Mouse (Mus musculus): ENCODE measurements at regions not wholly inside any gene's neighbourhood (a gene's known extent, or its start where the extent isn't known, plus 50 kb on each side); places are given as distances from the start of the nearest gene placed in this dataset.

- Histone ChIP-seq H3K4me1 (ENCODE audit: control insufficient read depth, insufficient read depth, low read length) (no peaks in the 10 kb centered on the region), H3K27ac (ENCODE audit: insufficient read depth, low read depth, low read length) (no peak overlapping the region), H3K4me3 (ENCODE audit: insufficient read depth, low read length) (no peak overlapping the region)
- no peak for TF ChIP-seq POLR2A (IDR thresholded peaks at IDR 0.05; ENCODE audit: borderline replicate concordance, low read depth, low read length)
- TF ChIP-seq CTCF (IDR thresholded peaks at IDR 0.05; ENCODE audit: low read depth, low read length), result no peak
These were observed 301.7 kb downstream of the Med10 start for GRCm38 (mm10) chr13:70103903-70104302.

GRCm38 (mm10) chr13:70115576-70115975 is 313.4 kb downstream of the Med10 start:
- no peak for TF ChIP-seq POLR2A (IDR thresholded peaks at IDR 0.05; ENCODE audit: borderline replicate concordance, low read depth, low read length)
- TF ChIP-seq CTCF (IDR thresholded peaks at IDR 0.05; ENCODE audit: low read depth, low read length), result no peak
- Histone ChIP-seq H3K4me3 (ENCODE audit: insufficient read depth, low read length) (no peak overlapping the region), H3K27ac (ENCODE audit: insufficient read depth, low read depth, low read length) (no peak overlapping the region), H3K4me1 (ENCODE audit: control insufficient read depth, insufficient read depth, low read length) (no peaks in the 10 kb centered on the region)

- H3K27ac ChIP-seq (ENCODE audit: insufficient read depth, low read depth, low read length), result no peak overlapping the region
- H3K4me1 ChIP-seq (ENCODE audit: control insufficient read depth, insufficient read depth, low read length), result no peaks in the 10 kb centered on the region
- TF ChIP-seq POLR2A (IDR thresholded peaks at IDR 0.05; ENCODE audit: borderline replicate concordance, low read depth, low read length), result no peak
- no peak for TF ChIP-seq CTCF (IDR thresholded peaks at IDR 0.05; ENCODE audit: low read depth, low read length)
These were observed 322.8 kb downstream of the Med10 start for GRCm38 (mm10) chr13:70124860-70125545.

GRCm38 (mm10) chr13:70127310-70127709 is 325.1 kb downstream of the Med10 start:
- TF ChIP-seq CTCF (IDR thresholded peaks at IDR 0.05; ENCODE audit: low read depth, low read length) (no peak), POLR2A (IDR thresholded peaks at IDR 0.05; ENCODE audit: borderline replicate concordance, low read depth, low read length) (no peak)
- no peaks in the 10 kb centered on the region for H3K4me1 ChIP-seq (ENCODE audit: control insufficient read depth, insufficient read depth, low read length)
- no peak overlapping the region for H3K27ac ChIP-seq (ENCODE audit: insufficient read depth, low read depth, low read length)
- H3K4me3 ChIP-seq (ENCODE audit: insufficient read depth, low read length), result no peak overlapping the region

More at GRCm38 (mm10) chr13:70124860-70125545, 322.8 kb downstream of the Med10 start:
- no peak overlapping the region for H3K4me3 ChIP-seq (ENCODE audit: insufficient read depth, low read length)

- Histone ChIP-seq H3K4me3 (ENCODE audit: insufficient read depth, low read length) (no peak overlapping the region), H3K27ac (ENCODE audit: insufficient read depth, low read depth, low read length) (no peak overlapping the region), H3K4me1 (ENCODE audit: control insufficient read depth, insufficient read depth, low read length) (no peaks in the 10 kb centered on the region)
- TF ChIP-seq CTCF (IDR thresholded peaks at IDR 0.05; ENCODE audit: low read depth, low read length), result no peak
- no peak for TF ChIP-seq POLR2A (IDR thresholded peaks at IDR 0.05; ENCODE audit: borderline replicate concordance, low read depth, low read length)
These were observed 332.3 kb downstream of the Med10 start for GRCm38 (mm10) chr13:70134544-70134943.

- TF ChIP-seq CTCF (IDR thresholded peaks at IDR 0.05; ENCODE audit: low read depth, low read length), result no peak
- TF ChIP-seq POLR2A (IDR thresholded peaks at IDR 0.05; ENCODE audit: borderline replicate concordance, low read depth, low read length), result no peak
- Histone ChIP-seq H3K27ac (ENCODE audit: insufficient read depth, low read depth, low read length) (no peak overlapping the region), H3K4me3 (ENCODE audit: insufficient read depth, low read length) (no peak overlapping the region), H3K4me1 (ENCODE audit: control insufficient read depth, insufficient read depth, low read length) (no peaks in the 10 kb centered on the region)
These were observed 334.0 kb downstream of the Med10 start for GRCm38 (mm10) chr13:70136209-70136608.

GRCm38 (mm10) chr13:70144461-70144860 is 342.3 kb downstream of the Med10 start:
- no peak for TF ChIP-seq CTCF (IDR thresholded peaks at IDR 0.05; ENCODE audit: low read depth, low read length)
- no peak for TF ChIP-seq POLR2A (IDR thresholded peaks at IDR 0.05; ENCODE audit: borderline replicate concordance, low read depth, low read length)
- Histone ChIP-seq H3K27ac (ENCODE audit: insufficient read depth, low read depth, low read length) (no peak overlapping the region), H3K4me1 (ENCODE audit: control insufficient read depth, insufficient read depth, low read length) (no peaks in the 10 kb centered on the region), H3K4me3 (ENCODE audit: insufficient read depth, low read length) (no peak overlapping the region)

- Histone ChIP-seq H3K27ac (ENCODE audit: insufficient read depth, low read depth, low read length) (no peak overlapping the region), H3K4me3 (ENCODE audit: insufficient read depth, low read length) (no peak overlapping the region), H3K4me1 (ENCODE audit: control insufficient read depth, insufficient read depth, low read length) (no peaks in the 10 kb centered on the region)
- TF ChIP-seq POLR2A (IDR thresholded peaks at IDR 0.05; ENCODE audit: borderline replicate concordance, low read depth, low read length), result no peak
- TF ChIP-seq CTCF (IDR thresholded peaks at IDR 0.05; ENCODE audit: low read depth, low read length), result no peak
These were observed 343.3 kb downstream of the Med10 start for GRCm38 (mm10) chr13:70145466-70145865.

- H3K4me3 ChIP-seq (ENCODE audit: insufficient read depth, low read length), result no peak overlapping the region
- no peak overlapping the region for H3K27ac ChIP-seq (ENCODE audit: insufficient read depth, low read depth, low read length)
- no peak for TF ChIP-seq POLR2A (IDR thresholded peaks at IDR 0.05; ENCODE audit: borderline replicate concordance, low read depth, low read length)
- TF ChIP-seq CTCF (IDR thresholded peaks at IDR 0.05; ENCODE audit: low read depth, low read length), result no peak
- no peaks in the 10 kb centered on the region for H3K4me1 ChIP-seq (ENCODE audit: control insufficient read depth, insufficient read depth, low read length)
These were observed 347.1 kb downstream of the Med10 start for GRCm38 (mm10) chr13:70149041-70149898.

- no peak for TF ChIP-seq POLR2A (IDR thresholded peaks at IDR 0.05; ENCODE audit: borderline replicate concordance, low read depth, low read length)
- no peak for TF ChIP-seq CTCF (IDR thresholded peaks at IDR 0.05; ENCODE audit: low read depth, low read length)
- no peak overlapping the region for H3K27ac ChIP-seq (ENCODE audit: insufficient read depth, low read depth, low read length)
- H3K4me3 ChIP-seq (ENCODE audit: insufficient read depth, low read length), result no peak overlapping the region
These were observed 347.6 kb downstream of the Med10 start for GRCm38 (mm10) chr13:70149899-70150184.

More at GRCm38 (mm10) chr13:70149899-70150184, 347.6 kb downstream of the Med10 start:
- H3K4me1 ChIP-seq (ENCODE audit: control insufficient read depth, insufficient read depth, low read length), result no peaks in the 10 kb centered on the region
